Mouse (Mus musculus): ENCODE measurements around the gene Ftl1.

GRCm38 (mm10) chr7:45408949-45409348 is 50.7 kb downstream of the Ftl1 start:
- TF ChIP-seq CTCF (IDR thresholded peaks at IDR 0.05; ENCODE audit: control insufficient read depth, insufficient read depth, low read length) = no peak
- TF ChIP-seq POLR2A (IDR thresholded peaks at IDR 0.05; ENCODE audit: borderline replicate concordance, control insufficient read depth, low read depth, low read length) = no peak
